Mouse (Mus musculus): ENCODE measurements around the gene Polg2. TPM values are rescaled to one million over a fixed set of nuclear protein-coding genes. Genes with fewer than 3 reads are reported as not detected.
"Not testable (repeated sequence)": the region's sequence is repeated elsewhere in the genome, so short reads cannot be mapped to it uniquely, and the experiment has no call there.

Gene Polg2
- total RNA-seq, 2 experiments from 2014 or later, result 3.5 to 4.6 TPM

DNA sequence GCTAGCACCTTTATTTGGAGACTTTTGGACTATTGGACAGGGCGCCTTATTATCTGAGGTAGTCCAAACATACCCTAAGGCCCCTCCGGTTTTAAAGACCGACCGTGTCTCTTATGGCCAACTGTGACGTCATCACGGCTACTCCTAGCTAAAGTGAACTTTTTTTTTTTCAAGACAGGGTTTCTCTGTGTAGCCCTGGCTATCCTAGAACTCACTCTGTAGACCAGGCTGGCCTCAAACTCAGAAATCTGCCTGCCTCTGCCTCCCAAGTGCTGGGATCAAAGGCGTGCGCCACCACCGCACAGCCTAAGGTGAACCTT is 54.5 kb downstream of the Polg2 start:
- not testable (repeated sequence) for DNase-seq

- DNase-seq, result no peak
These were observed 55.0 kb downstream of the Polg2 start for GRCm38 (mm10) chr11:106724176-106724915.

- peak; percentile 38 to 56 for DNase-seq
These were observed 55.7 kb downstream of the Polg2 start for GRCm38 (mm10) chr11:106723611-106724125.

GRCm38 (mm10) chr11:106722831-106723361 is 56.4 kb downstream of the Polg2 start:
- DNase-seq, result peak; percentile 63 to 80

- no peak for DNase-seq
These were observed 59.0 kb downstream of the Polg2 start for GRCm38 (mm10) chr11:106720379-106720778.

Small RNA genes within 50 kb of the gene (microRNA-seq; reads per million reads assigned to microRNA genes)
- gene Gm25994 (0 to 0.38 reads per million in 2 experiments), gene Mir3064 (14.0 to 17.4 reads per million in 2 experiments)

Other genes with a start within 250 kb of the Polg2 start
- 10 to 100 TPM; 41.5 to 42.0 TPM for gene Tex2, start 166.1 kb downstream of the Polg2 start, total RNA-seq (2021)
- 100 to 1,000 TPM in 1 of 2 experiments, 10 to 100 TPM in 1; 91.5 to 105 TPM for gene Pecam1, start 28.9 kb downstream of the Polg2 start, total RNA-seq (2021)
- gene Milr1, start 28.3 kb downstream of the Polg2 start, total RNA-seq (2021), result 1 to 10 TPM in 1 of 2 experiments, under 1 TPM in 1; 0.54 to 1.7 TPM
- 100 to 1,000 TPM; 291 to 328 TPM for gene Ddx5, start 9.6 kb upstream of the Polg2 start, total RNA-seq (2021)
- 1 to 10 TPM; 3.8 to 5.3 TPM for gene Cep95, start 9.7 kb upstream of the Polg2 start, total RNA-seq (2021)
- 10 to 100 TPM; 36.1 to 37.0 TPM for gene Smurf2, start 141.2 kb upstream of the Polg2 start, total RNA-seq (2021)
- 10 to 100 TPM; 70.1 to 72.1 TPM for gene Kpna2, start 220.0 kb upstream of the Polg2 start, total RNA-seq (2021)
- 1 to 10 TPM; 1.4 to 3.7 TPM for gene 1810010H24Rik, start 246.1 kb upstream of the Polg2 start, total RNA-seq (2021)